Mouse (Mus musculus) retina, adult 2 months (tissue): ENCODE results near the gene Gm26727.
"Not testable (repeated sequence)": the region's sequence is repeated elsewhere in the genome, so short reads cannot be mapped to it uniquely, and the experiment has no call there.

Experiments
- DNase-seq: peaks from one replicate; pipeline ENCODE4 v3.0.0-alpha.2; 2012; ENCODE audit warnings: low read depth, low spot score

Gm26727 gene

DNA sequence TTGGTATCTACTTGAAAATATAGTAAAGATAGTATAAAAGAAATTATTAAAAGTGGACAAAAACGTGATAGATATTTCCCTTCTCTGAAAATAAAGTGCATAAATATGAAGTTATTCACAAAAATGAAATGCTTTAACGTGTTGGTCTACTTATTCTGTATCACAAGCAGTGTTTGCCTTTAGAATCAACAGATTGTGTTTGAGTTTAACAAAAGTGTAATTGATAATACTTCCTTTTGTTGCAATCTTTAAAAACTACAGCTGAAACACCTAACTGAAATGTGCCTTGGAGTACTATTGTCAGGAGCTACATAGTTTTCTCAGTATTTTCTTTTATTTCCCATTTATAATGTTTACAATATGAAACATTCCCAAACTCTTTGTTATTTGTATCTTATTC lies at the start of gene Gm26727:
Gm26727 (minus strand) TSS at position 101 of the 400 bp plus-strand sequence.
- no peak for DNase-seq

DNA sequence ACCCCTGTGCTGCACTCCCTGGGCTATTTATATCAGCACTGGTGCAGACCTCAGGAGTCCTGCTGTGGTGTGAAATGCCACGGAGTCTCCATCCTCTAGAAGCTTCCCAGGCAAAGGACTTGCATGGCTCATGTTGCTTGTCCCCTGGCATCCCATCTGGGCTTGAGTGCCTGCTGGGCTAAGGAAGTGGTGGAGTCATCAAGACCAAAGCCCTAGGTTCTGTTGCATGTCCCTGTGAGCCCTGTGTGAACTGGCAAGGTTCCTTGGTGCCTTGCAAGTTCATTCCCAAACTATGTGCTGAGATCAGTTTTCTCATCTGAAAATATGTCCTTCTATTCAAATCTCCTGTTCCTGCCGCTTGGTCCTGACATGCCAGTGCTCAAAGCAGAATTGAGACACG lies 48.1 kb upstream of the Gm26727 start:
- no peak for DNase-seq

DNA sequence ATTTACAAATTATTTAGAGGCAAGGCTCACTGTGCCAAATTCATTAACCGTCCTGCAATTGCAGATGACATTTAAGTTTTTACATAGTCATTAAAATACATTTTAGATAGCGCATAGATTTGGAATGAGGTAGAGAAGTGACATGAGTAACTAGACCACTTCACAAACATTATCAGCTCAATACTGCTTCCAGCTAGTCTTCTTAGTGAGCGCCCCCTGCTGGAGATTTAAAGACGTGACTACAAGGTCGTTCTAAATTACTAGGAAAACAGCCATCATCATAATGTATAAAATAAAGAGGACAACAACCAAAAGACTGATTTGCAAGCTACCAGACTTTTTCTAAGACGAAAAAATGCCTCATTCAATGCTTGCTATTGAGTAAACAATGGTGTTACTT lies 44.8 kb upstream of the Gm26727 start:
- DNase-seq, result peak; percentile 33

DNA sequence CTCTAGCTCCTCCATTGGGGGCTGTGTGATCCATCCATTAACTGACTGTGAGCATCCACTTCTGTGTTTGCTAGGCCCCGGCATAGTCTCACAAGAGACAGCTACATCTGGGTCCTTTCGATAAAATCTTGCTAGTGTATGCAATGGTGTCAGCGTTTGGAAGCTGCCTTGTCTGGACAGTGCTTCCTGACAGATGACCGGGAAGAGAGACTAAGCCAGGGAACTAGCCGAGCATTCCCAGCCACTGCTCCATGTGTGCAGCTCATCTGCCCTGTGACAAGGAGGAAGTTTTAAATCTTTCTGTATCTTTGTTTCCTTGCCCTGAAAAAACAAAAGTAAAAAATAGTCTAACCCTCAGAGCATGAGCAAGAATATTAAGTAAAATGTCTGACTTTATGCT lies 37.0 kb upstream of the Gm26727 start:
- not testable (repeated sequence) for DNase-seq

DNA sequence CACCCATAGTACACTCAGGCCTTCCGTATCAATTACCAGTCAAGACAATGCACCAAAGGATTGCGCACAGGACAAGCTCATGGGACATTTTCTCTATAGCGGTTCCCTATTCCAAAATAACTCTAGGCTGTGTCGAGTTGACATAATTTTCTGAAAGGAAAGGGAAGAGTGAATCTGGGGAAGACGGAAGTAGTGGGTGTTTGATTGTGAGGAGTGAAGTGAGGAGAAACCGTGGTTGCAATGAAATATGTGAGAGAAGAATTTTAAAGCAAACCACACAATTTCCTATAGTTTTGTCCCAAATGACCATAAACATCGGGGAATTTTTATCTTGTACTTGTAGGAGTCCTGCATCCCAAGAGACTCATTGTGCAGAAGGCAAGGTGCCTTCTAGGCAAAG lies 34.1 kb upstream of the Gm26727 start:
- no peak for DNase-seq

DNA sequence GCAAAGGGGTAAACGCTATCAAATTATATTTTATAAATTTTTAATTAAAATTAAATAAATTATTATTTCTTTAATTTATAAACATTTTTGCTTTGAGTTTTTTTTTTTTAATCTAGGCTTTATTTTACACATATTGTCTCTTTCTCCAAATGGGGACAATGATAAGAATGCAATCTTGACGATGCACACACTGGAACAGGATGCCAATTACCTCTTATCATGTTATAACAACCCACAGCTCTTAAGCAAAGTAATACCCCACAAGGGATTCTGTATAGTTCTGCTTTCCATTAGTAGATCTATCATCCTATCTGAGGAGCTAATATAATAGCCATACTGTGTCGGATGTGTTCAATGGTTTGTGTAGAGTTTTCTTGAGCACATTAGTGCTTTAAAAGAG lies 27.9 kb upstream of the Gm26727 start:
- no peak for DNase-seq

DNA sequence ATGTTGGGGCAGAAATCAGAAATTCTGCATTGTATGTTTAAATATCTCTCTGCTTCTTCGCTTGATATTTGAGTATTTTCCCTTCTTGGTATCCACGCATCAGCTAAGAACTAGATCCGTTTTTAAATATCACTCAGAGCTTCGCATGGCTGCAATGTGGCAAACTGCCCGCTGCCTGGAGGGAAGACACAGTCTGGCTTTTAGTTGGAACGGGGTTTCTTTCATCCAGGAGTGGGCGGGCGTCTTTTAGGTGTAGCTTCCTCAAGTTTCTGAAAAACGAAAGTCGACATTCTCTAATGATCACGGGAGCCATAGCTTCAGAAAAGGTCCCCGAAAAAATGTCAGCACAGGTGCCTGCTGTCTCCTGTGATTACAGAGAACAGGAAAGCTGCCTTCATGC lies 14.2 kb upstream of the Gm26727 start:
- DNase-seq, result no peak

DNA sequence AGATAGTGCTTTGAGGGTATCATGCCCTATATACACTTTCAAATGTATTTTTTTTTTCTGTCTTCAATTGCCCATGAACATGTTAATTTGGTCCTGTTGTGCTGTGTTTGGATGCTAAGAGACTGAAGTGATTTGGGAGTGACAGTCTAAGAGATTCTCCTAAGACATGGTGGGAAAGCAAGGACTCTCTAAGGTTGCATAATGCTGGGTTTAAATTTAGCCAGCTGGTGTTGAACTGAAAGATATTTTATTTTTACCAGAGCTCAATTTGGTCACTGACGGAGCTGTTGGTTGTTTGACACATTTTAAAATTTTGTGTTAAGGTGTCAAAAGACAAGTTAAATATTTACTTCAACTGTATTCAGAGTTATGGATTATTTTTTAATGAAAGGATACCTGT lies 13.8 kb upstream of the Gm26727 start:
- no peak for DNase-seq

DNA sequence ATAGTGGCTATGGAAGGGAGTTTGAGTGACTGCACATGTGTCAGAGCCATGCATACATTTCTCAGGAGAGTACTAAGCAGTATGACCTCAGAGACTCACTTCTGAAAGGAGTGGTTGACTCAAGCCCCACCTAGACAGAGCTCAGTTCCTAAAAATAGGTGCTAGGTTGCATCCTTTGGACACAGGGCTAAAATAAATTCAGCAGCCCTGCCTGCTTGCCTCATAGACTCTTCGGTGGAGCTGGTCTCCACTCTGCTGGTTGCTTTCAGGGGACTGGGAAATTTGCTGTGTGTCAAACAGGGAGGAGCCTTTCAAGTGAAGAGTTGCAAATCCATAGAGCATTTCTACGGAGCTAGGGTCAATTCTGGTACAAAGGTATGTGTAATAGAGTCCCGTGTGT lies 12.8 kb upstream of the Gm26727 start, which contains the start of gene Xirp2:
Xirp2 (plus strand) TSS at position 223 of the 400 bp plus-strand sequence.
- DNase-seq, result no peak

DNA sequence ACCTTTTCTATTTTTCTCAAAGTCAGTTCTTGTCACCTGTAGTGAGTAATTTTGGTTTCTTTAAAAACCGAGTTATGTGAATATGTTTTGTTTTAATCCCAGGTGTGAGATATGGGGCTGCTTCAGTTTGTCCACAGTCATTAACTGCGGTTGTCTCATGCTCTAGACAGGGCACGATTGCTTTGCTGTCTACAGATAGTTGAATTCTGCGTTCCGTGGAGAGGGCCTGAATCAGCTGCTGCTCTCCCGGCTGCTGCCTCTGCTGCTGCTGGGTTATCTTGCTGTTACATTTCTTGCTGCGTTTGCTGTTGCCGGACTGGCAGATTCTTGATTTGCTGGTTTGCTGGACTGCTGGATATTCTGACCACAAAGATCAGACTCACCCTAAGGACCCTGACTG lies 5.3 kb upstream of the Gm26727 start:
- DNase-seq, result no peak

DNA sequence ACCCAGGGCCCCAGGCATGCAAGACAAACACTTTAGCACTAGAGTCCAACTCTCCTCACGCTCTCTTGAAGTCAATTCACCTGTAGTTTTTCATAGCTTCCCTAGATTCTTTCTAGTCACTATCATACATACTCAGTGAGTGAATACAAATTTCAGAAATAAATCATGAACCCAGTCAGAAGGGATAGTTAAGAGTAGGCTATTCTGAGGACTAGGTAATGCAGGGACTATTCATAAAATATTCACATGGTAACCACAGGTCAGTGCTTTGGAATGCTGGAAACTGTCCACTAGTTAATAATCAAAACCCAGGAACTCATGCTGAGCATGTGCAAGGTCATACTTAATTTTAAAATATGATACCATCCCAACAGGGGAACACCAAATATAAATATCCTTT lies 10.2 kb downstream of the Gm26727 start:
- DNase-seq, result no peak

DNA sequence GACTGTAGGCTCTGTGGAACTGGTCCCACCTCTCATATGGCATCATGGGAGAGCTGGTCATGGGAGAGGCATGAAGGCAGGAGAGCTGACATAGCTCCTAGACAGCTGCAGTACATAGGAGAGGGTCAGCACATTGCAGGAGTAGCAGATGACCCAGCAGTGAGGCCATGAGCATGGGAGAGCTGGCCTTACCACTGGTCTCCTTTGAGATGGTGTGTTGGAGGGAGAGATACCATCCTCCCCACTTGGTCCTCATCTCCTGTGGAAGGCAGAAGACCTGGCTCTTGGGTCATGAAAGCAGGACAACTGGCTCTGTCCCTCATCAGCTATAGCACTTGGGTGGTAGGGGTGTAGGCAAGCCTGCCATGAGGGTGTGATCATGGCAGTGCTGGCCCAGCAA lies 12.1 kb downstream of the Gm26727 start:
- DNase-seq, result no peak

DNA sequence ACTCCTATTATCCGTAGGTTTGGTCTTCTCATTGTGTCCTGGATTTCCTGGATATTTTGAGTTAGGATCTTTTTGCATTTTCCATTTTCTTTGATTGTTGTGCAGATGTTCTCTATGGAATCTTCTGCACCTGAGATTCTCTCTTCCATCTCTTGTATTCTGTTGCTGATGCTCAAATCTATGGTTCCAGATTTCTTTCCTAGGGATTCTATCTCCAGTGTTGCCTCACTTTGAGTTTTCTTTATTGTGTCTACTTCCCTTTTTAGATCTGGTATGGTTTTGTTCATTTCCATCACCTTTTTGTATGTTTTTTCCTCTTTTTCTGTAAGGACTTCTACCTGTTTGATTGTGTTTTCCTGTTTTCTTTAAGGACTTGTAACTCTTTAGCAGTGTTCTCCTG lies 19.6 kb downstream of the Gm26727 start, which contains the start of gene Gm21830:
Gm21830 (plus strand) TSS at position 301 of the 400 bp plus-strand sequence.
- DNase-seq, result not testable (repeated sequence)
